Mouse (Mus musculus) ZHBTc4 (cell line): ENCODE measurements around the gene Hectd3.
A peak's percentile ranks its signal among the peaks of the same experiment; 100 is the strongest.

ENCODE experiments used
- DNase-seq: peaks from one replicate; pipeline ENCODE4 v3.0.0-alpha.2; 2011; ENCODE audit warnings: low read depth, low spot score

The Hectd3 gene

DNA sequence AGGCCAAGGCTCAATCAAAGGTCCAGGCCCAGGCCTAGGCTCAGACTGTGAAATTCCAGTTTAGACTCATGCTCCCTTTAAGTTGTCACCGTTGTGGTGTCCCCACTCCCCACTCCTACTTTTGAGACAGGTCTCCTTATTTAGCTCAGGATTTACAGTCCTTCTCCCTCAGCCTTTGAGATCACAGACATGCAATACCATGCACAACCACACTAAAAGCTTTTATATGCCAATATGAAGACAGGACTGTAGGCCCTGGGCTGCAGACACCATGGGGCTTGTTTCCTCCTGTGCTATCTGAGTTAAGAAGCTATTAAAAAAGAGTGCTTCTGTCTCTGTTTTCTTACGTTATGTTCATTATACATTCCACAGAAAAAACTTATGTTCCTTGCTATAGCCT lies 22.6 kb downstream of the Hectd3 start:
- peak; percentile 39 for DNase-seq

DNA sequence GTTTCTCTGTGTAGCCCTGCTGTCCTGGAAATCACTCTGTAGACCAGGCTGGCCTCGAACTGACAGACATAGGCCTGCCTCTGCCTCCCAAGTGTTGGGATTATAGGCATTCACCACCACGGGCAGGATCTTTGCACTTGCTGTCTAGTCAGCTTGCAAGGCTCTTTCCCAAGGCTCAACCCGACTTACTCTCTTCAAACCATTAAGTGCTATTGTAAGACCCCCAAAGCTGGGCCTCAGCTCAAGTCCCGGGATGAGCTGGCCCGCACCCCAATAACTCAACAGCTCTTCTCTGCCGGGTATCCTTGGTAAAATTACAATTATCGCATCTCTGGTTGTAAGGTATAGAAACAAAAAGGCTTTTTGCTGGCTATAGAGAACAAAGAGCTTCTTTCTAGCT lies 23.2 kb downstream of the Hectd3 start:
- DNase-seq = no peak

- DNase-seq = peak; percentile 98
Measured at GRCm38 (mm10) chr4:117019206-117020134, 24.4 kb downstream of the Hectd3 start, which contains the start of gene Eif2b3. TSS of gene Eif2b3 (plus strand) at chr4:117019402.

DNA sequence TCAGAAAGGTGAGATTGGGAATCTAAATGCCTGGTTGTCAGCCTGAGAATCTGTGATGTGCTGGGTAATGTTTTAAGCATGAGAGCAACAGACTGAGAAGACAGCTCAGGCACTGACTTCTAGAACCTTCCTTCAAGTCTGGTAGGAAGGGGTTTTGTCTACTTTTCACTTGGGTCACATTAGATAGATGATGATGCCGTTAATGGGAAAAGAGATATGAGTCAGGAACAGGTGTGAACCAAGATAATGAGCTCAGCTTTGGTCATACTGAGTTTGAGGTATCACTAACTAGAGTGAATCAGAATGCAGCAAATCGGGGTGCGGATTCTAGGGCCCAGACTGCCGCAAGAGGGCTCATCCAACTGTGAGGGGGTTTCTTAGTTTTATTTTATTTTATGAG lies 28.4 kb downstream of the Hectd3 start:
- no peak for DNase-seq

DNA sequence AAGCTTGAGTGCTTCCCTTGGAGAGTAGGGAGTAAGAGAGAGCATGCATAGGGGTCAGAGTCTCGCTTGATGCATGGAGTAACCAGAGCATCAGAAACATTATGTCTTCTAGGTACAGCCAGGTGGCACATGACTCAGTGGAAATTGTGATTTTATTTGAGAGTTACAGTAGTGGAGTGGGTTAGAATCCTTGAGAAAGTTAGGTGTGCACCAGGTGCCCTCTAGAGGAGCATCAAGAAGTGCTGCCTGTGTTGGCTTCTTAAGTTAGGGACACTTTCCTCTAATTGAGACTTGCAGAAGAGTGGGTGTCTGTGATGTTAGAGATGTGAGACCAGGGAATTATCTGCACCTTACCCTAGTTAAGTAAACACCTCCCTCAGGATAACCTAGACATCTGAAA lies 36.0 kb downstream of the Hectd3 start:
- no peak for DNase-seq

GRCm38 (mm10) chr4:117039925-117040687 lies 45.0 kb downstream of the Hectd3 start:
- no peak for DNase-seq

- DNase-seq = no peak
Measured at GRCm38 (mm10) chr4:117040791-117041190, 45.7 kb downstream of the Hectd3 start.

DNA sequence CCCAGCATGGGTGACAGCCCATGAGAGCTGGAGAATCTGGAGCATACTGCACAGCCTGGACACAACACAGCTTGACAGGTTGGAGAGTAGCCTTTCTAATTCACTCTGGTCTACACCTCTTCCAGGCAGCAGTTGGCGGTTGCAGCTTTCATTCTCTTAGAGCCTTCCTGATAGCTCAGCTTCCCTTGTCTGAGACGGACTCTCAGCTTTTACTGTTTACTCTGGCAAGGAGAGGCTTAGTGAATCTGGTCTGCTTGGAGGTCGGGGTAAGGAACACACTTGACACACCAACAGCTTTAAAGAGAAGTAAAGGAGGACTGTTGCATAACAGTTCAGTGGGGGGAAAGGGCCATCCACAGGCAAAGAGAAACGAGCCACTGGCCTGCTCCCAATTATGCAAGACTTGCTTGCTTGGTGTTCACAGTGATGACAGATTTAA lies 46.2 kb downstream of the Hectd3 start:
- DNase-seq = no peak

DNA sequence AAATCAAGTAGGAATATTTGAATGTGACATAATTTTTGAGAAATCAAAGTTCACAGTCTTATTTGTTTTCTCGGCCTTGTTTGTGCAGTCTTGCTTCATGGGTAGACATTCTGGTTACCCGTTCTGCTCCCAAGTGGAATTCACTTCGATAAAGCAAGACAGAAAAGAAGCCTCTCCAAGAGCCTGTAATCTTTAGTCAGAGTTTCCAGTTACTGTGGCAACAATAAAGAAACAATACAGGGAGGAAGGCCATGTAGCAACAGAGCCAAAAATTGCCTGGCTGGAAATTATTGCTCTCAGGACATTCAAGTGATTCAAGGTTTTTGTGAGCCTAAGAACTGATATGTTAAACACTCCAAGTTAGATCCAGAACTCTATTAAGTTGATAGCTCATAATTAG lies 53.7 kb downstream of the Hectd3 start:
- DNase-seq = no peak

- DNase-seq = no peak
Measured at GRCm38 (mm10) chr4:117049485-117049884, 54.4 kb downstream of the Hectd3 start.

DNA sequence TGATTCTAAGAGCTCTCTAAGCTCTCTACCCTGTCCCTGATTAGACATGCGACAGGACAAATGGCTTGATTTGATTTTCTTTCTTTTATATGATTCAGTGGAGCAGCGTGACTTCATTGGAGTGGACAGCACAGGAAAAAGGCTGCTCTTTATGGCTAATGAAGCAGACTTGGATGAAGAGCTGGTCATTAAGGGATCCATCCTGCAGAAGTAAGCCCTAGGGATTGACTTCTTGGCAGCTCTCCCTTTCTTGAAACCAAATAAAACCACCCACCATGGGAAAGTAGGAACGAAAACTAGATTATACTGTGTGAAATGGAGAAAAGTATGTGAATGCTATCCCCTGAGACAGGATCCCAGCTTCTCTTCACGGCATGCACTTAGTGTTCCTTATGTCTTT lies 57.5 kb downstream of the Hectd3 start:
- DNase-seq = no peak

GRCm38 (mm10) chr4:117053956-117054355 lies 58.8 kb downstream of the Hectd3 start:
- no peak for DNase-seq
